Mouse (Mus musculus): ENCODE data around the gene Senp6. TPM values are rescaled to one million over a fixed set of nuclear protein-coding genes. Genes with fewer than 3 reads are reported as not detected.
"Not testable (repeated sequence)": the region's sequence is repeated elsewhere in the genome, so short reads cannot be mapped to it uniquely, and the experiment has no call there.

Gene Senp6
- polyA plus RNA-seq, 1 experiment from 2014 or later: 43.8 TPM

DNA sequence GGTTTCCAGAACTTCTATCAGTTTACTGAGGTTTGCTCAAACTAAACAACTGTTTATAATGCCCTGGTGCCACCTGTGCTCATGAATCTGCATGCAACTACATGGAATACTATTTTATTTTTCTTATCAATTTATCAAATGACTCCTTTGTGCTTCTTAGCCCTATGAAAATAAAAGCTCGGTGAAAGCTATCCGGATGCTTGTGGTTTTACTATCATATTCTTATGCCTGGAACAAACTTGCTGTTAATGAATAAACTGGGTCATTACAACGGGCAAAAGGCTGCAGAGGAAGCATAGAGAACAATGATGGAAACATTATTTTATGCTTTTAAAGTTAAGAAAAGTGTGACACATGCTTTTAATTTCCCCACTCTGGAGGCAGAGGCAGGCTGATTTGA lies 3.3 kb downstream of the Senp6 start:
- H3K9me3 ChIP-seq (ENCODE audit: control insufficient read depth, low read length): no peaks in the 10 kb centered on the region
- H3K4me2 ChIP-seq (ENCODE audit: low read length): no peak overlapping the region
- peaks cover 23% of the 10 kb centered on the region for H3K4me1 ChIP-seq (ENCODE audit: control insufficient read depth, insufficient read depth, low read depth, low read length)
- H3K4me3 ChIP-seq (ENCODE audit: low read length): no peak overlapping the region
- no peak overlapping the region for H3K27ac ChIP-seq (ENCODE audit: low read depth, low read length)
- no peaks in the 10 kb centered on the region for H3K36me3 ChIP-seq (ENCODE audit: control insufficient read depth, insufficient read depth, low read length)
- no peak for ATAC-seq
- H3K9ac ChIP-seq (ENCODE audit: low read depth, low read length): no peak overlapping the region
- H3K27me3 ChIP-seq (replicated peaks; ENCODE audit: control insufficient read depth, insufficient read depth, low read length): no peaks in the 10 kb centered on the region
- WGBS: 85% methylated on average over 3 of the region's 3 CpGs

DNA sequence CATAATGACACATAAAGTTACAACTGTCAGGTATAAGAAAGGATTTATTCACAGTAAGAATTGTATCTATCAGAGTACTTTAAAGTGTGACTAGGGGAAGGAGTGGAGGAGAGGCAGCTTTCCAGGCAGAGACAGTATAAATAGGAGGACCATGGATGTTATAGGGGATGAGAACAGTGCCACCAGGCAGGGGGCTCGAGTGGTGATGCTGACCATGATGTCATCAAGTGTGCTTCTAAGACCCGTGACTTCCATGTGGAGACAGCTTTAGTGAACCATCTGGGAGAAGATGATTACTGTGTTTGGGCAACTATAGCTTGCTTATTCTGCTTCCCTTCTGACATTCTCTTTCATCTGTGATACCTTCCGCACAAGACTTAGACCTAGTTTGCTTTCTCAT lies 4.9 kb downstream of the Senp6 start:
- no peak overlapping the region for H3K9ac ChIP-seq (ENCODE audit: low read depth, low read length)
- H3K27me3 ChIP-seq (replicated peaks; ENCODE audit: control insufficient read depth, insufficient read depth, low read length): no peaks in the 10 kb centered on the region
- no peak for ATAC-seq
- H3K27ac ChIP-seq (ENCODE audit: low read depth, low read length): no peak overlapping the region
- no peaks in the 10 kb centered on the region for H3K9me3 ChIP-seq (ENCODE audit: control insufficient read depth, low read length)
- no peak overlapping the region for H3K4me3 ChIP-seq (ENCODE audit: low read length)
- no peak overlapping the region for H3K4me2 ChIP-seq (ENCODE audit: low read length)
- 61% methylated on average over 3 of the region's 3 CpGs for WGBS
- peaks cover 25% of the 10 kb centered on the region for H3K4me1 ChIP-seq (ENCODE audit: control insufficient read depth, insufficient read depth, low read depth, low read length)
- H3K36me3 ChIP-seq (ENCODE audit: control insufficient read depth, insufficient read depth, low read length): no peaks in the 10 kb centered on the region

DNA sequence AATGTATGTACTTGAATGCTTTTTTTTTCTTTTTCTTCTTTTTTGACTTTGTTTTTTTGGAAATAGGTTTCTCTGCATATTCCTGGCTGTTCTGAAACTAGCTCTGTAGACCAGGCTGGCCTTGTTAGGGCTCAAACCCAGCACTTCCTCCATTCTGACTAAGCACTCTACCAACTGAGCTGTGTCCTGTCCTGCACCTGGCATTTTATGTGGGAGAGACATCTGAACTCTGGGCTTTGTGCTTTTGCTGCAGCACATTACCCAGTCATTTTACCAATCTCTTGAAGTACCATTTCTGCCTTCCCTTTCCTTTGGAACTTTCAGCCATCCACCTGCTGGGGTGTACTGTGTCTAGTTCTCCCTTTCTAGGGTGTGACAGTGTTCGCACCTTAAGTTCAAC lies 7.4 kb downstream of the Senp6 start:
- H3K4me3 ChIP-seq (ENCODE audit: low read length): no peak overlapping the region
- H3K9ac ChIP-seq (ENCODE audit: low read depth, low read length): no peak overlapping the region
- no peaks in the 10 kb centered on the region for H3K9me3 ChIP-seq (ENCODE audit: control insufficient read depth, low read length)
- no peak overlapping the region for H3K4me2 ChIP-seq (ENCODE audit: low read length)
- no peak overlapping the region for H3K27ac ChIP-seq (ENCODE audit: low read depth, low read length)
- no peaks in the 10 kb centered on the region for H3K36me3 ChIP-seq (ENCODE audit: control insufficient read depth, insufficient read depth, low read length)
- peaks cover 22% of the 10 kb centered on the region for H3K4me1 ChIP-seq (ENCODE audit: control insufficient read depth, insufficient read depth, low read depth, low read length)
- ATAC-seq: no peak
- 84% methylated on average over 1 of the region's 1 CpGs for WGBS
- H3K27me3 ChIP-seq (replicated peaks; ENCODE audit: control insufficient read depth, insufficient read depth, low read length): no peaks in the 10 kb centered on the region

DNA sequence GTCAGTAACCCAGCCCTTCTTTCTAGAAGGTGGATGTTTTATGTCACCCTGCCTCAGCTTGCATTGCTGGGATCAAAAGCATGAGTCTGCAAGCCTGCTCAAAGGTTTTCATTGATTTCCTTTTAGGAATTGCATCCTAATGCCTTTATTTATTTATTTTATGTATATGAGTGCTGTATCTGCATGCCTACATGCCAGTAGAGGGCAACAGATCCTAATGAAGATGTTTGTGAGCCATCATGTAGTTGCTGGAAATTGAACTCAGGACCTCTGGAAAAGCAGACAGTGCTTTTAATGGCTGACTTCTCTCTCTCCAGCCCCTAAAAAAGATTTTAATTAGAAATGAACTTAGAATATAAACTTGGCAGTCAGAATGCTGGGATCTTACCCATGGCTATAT lies 8.2 kb downstream of the Senp6 start:
- no peak for ATAC-seq
- Histone ChIP-seq H3K27ac (ENCODE audit: low read depth, low read length) (no peak overlapping the region), H3K4me1 (ENCODE audit: control insufficient read depth, insufficient read depth, low read depth, low read length) (peaks cover 17% of the 10 kb centered on the region), H3K9ac (ENCODE audit: low read depth, low read length) (no peak overlapping the region), H3K4me2 (ENCODE audit: low read length) (no peak overlapping the region), H3K9me3 (ENCODE audit: control insufficient read depth, low read length) (no peaks in the 10 kb centered on the region), H3K4me3 (ENCODE audit: low read length) (no peak overlapping the region), H3K27me3 (replicated peaks; ENCODE audit: control insufficient read depth, insufficient read depth, low read length) (no peaks in the 10 kb centered on the region), H3K36me3 (ENCODE audit: control insufficient read depth, insufficient read depth, low read length) (no peaks in the 10 kb centered on the region)

DNA sequence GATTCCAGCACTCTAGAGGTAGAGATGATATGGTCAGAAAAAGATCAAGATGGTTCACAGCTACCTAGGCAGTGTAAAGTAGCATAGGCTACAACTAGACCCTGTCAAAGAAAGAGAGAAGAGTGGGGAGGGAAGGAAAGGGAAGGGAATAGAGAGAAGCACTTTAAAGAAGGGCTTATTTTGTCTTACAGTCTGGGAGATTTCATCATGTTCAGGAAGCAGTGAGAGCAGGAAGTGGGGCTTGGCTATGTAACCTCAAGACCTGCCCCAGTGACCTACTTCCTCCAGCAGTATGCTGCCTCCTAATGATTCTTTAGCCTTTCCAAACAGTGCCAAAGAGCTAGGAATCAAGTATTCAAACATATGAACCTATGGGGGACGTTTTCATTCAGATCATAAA lies 14.2 kb downstream of the Senp6 start:
- Histone ChIP-seq H3K4me3 (ENCODE audit: low read length) (no peak overlapping the region), H3K36me3 (ENCODE audit: control insufficient read depth, insufficient read depth, low read length) (no peaks in the 10 kb centered on the region), H3K27me3 (replicated peaks; ENCODE audit: control insufficient read depth, insufficient read depth, low read length) (no peaks in the 10 kb centered on the region), H3K9ac (ENCODE audit: low read depth, low read length) (no peak overlapping the region), H3K27ac (ENCODE audit: low read depth, low read length) (no peak overlapping the region), H3K4me1 (ENCODE audit: control insufficient read depth, insufficient read depth, low read depth, low read length) (peaks cover 14% of the 10 kb centered on the region), H3K9me3 (ENCODE audit: control insufficient read depth, low read length) (no peaks in the 10 kb centered on the region), H3K4me2 (ENCODE audit: low read length) (no peak overlapping the region)
- no peak for ATAC-seq
- 81% methylated on average over 1 of the region's 1 CpGs for WGBS

DNA sequence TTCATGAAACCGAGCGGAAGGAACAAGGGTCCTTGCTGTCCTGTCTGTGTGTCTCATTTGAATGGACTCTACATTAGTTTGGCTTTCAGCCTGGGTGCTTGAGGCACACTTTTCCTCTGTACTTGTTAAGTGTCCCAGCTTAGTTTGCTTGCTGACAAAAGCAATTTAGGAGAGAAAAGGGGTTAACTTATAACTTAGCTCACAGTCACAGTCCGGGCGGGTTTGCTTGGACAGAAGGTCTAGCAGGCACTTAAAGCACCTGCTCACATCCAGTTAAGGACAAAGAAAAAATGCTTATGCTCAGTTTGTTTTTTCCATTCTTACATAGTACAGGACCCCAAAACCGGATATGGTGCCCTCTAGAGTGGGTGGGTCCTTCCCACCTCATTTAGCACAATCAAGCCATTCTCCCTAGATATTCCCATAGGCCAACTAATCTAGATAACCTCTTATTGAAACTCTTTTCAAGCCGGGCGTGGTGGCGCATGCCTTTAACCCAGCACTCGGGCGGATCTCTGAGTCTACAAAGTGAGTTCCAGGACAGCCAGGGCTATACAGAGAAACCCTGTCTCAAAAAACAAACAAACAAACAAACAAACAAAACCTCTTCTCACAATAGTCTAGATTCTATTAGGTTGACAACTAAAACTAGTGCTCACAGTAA lies 17.9 kb downstream of the Senp6 start:
- H3K36me3 ChIP-seq (ENCODE audit: control insufficient read depth, insufficient read depth, low read length): no peaks in the 10 kb centered on the region
- no peak overlapping the region; the same call in 1 of the 2 replicates for H3K27ac ChIP-seq (ENCODE audit: low read depth, low read length)
- no peak overlapping the region for H3K4me3 ChIP-seq (ENCODE audit: low read length)
- 47% methylated on average over 10 of the region's 10 CpGs for WGBS
- peaks cover 11% of the 10 kb centered on the region for H3K4me1 ChIP-seq (ENCODE audit: control insufficient read depth, insufficient read depth, low read depth, low read length)
- H3K9ac ChIP-seq (ENCODE audit: low read depth, low read length): no peak overlapping the region
- no peak overlapping the region for H3K4me2 ChIP-seq (ENCODE audit: low read length)
- H3K27me3 ChIP-seq (replicated peaks; ENCODE audit: control insufficient read depth, insufficient read depth, low read length): no peaks in the 10 kb centered on the region
- H3K9me3 ChIP-seq (ENCODE audit: control insufficient read depth, low read length): no peaks in the 10 kb centered on the region
- ATAC-seq: no peak

- no peaks in the 10 kb centered on the region for H3K27me3 ChIP-seq (replicated peaks; ENCODE audit: control insufficient read depth, insufficient read depth, low read length)
- H3K9me3 ChIP-seq (ENCODE audit: control insufficient read depth, low read length): no peaks in the 10 kb centered on the region
- no peak for ATAC-seq
- WGBS: 40% methylated on average over 2 of the region's 2 CpGs
- no peak overlapping the region for H3K27ac ChIP-seq (ENCODE audit: low read depth, low read length)
- H3K36me3 ChIP-seq (ENCODE audit: control insufficient read depth, insufficient read depth, low read length): no peaks in the 10 kb centered on the region
- no peak overlapping the region for H3K9ac ChIP-seq (ENCODE audit: low read depth, low read length)
- H3K4me1 ChIP-seq (ENCODE audit: control insufficient read depth, insufficient read depth, low read depth, low read length): peaks cover 11% of the 10 kb centered on the region
- H3K4me2 ChIP-seq (ENCODE audit: low read length): no peak overlapping the region
- H3K4me3 ChIP-seq (ENCODE audit: low read length): no peak overlapping the region
Measured at GRCm38 (mm10) chr9:80085665-80086064, 19.0 kb downstream of the Senp6 start.

GRCm38 (mm10) chr9:80086272-80086966 lies 19.7 kb downstream of the Senp6 start:
- H3K4me2 ChIP-seq (ENCODE audit: low read length); H3K9ac ChIP-seq (ENCODE audit: low read depth, low read length); ATAC-seq; H3K9me3 ChIP-seq (ENCODE audit: control insufficient read depth, low read length); H3K36me3 ChIP-seq (ENCODE audit: control insufficient read depth, insufficient read depth, low read length); H3K27me3 ChIP-seq (replicated peaks; ENCODE audit: control insufficient read depth, insufficient read depth, low read length); H3K27ac ChIP-seq (ENCODE audit: low read depth, low read length); H3K4me3 ChIP-seq (ENCODE audit: low read length): not testable (repeated sequence)
- peaks cover 11% of the 10 kb centered on the region for H3K4me1 ChIP-seq (ENCODE audit: control insufficient read depth, insufficient read depth, low read depth, low read length)
- WGBS: 98% methylated on average over 5 of the region's 6 CpGs

DNA sequence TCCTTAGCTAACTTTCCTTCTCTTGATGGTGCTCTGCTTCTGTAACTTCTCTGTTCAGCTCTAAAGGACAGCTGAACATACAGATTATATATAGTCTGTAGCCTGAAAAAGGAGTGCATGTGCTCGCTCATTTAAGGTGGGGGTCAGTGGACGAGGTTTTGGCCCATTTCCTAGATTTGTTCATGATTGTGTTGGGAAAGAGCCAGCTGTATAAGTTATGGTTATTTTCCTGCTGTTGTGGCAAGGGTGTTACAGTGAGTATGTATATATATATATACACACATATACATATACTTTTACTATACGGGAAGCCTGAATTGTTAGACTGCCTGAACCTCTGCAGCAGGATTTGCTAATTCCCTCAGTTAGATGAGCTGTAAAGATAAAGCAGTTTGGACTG lies 22.7 kb downstream of the Senp6 start:
- Histone ChIP-seq H3K9ac (ENCODE audit: low read depth, low read length) (no peak overlapping the region), H3K4me1 (ENCODE audit: control insufficient read depth, insufficient read depth, low read depth, low read length) (peaks cover 8% of the 10 kb centered on the region), H3K27me3 (replicated peaks; ENCODE audit: control insufficient read depth, insufficient read depth, low read length) (no peaks in the 10 kb centered on the region), H3K27ac (ENCODE audit: low read depth, low read length) (no peak overlapping the region), H3K4me3 (ENCODE audit: low read length) (no peak overlapping the region), H3K9me3 (ENCODE audit: control insufficient read depth, low read length) (no peaks in the 10 kb centered on the region), H3K4me2 (ENCODE audit: low read length) (no peak overlapping the region), H3K36me3 (ENCODE audit: control insufficient read depth, insufficient read depth, low read length) (no peaks in the 10 kb centered on the region)
- 58% methylated on average over 3 of the region's 3 CpGs for WGBS
- no peak for ATAC-seq

Measured in hindbrain, embryonic 16.5 days (tissue).